Mouse (Mus musculus): ENCODE data around the gene Abhd4. TPM values are rescaled to one million over a fixed set of nuclear protein-coding genes. Genes with fewer than 3 reads are reported as not detected.
"Not testable (repeated sequence)": the region's sequence is repeated elsewhere in the genome, so short reads cannot be mapped to it uniquely, and the experiment has no call there.

Gene Abhd4
- total RNA-seq, 2 experiments from 2014 or later = 56.1 to 58.9 TPM

- DNase-seq (ENCODE audit: low spot score in 2 of 2) = no peak
Observed at GRCm38 (mm10) chr14:54221641-54222040, 32.3 kb upstream of the Abhd4 start.

DNA sequence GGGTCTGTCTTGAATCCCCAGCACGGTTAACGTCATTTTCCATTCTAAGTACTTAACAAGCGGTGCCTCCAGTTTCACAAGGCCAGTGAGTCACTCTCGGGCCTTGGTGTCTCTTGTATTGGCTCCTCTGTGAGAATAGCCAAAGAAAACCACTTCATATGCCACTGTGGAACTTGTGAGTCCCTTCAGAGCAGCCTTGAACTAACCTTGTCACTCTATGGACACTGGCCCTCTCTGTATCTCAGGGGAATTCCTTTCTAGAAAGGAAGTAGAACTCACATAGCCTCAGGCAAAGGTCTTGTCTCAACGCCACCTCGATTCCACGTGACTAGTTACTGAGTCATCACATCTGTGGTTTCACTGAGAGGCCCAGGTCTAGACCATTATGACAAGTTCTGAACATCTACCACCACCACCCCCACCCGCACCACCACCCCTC lies 31.7 kb upstream of the Abhd4 start:
- DNase-seq (ENCODE audit: low spot score in 2 of 2) = no peak

DNA sequence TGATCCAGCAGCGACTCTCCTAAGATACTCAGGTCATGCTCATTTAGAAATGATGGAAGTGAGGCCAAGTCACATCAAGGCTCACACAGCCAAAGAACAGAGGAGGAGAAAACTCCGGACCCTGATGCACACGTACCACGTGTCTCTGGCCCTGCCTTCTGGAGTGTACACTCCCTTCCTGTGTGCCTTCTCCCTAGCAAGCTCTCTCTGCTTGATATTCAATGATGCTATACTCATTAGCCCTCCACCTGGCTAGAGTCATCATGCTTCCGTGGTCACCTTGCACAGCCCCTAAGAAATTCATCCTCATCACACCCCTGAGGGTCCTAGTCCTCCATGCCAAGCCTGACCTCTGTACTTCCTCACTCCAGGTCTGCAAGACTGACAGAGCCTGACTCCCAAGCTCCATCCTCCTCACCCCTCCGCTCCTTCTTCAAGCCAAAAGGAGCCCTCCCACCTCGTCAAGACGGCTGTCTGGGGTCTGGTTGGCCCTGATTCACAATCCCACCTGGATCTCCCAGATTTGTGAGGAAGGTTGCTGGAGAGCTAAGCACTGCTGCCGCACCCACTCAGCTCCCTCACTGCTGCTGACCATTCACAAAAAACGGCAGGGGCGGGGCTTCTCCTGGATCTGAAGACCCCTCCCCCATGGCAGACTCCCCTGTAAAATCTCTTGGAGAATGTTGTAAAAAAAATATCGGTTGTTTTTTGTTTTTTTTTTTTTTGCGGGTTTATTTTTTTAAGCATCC lies 30.5 kb upstream of the Abhd4 start:
- no peak for DNase-seq (ENCODE audit: low spot score in 2 of 2)

GRCm38 (mm10) chr14:54224064-54224417 lies 29.9 kb upstream of the Abhd4 start:
- DNase-seq (ENCODE audit: low spot score in 2 of 2) = no peak

GRCm38 (mm10) chr14:54224484-54225467 lies 29.2 kb upstream of the Abhd4 start:
- no peak for DNase-seq (ENCODE audit: low spot score in 2 of 2)

GRCm38 (mm10) chr14:54225725-54226124 lies 28.3 kb upstream of the Abhd4 start:
- DNase-seq (ENCODE audit: low spot score in 2 of 2) = no peak

GRCm38 (mm10) chr14:54226911-54227811 lies 26.8 kb upstream of the Abhd4 start:
- no peak for DNase-seq (ENCODE audit: low spot score in 2 of 2)

DNA sequence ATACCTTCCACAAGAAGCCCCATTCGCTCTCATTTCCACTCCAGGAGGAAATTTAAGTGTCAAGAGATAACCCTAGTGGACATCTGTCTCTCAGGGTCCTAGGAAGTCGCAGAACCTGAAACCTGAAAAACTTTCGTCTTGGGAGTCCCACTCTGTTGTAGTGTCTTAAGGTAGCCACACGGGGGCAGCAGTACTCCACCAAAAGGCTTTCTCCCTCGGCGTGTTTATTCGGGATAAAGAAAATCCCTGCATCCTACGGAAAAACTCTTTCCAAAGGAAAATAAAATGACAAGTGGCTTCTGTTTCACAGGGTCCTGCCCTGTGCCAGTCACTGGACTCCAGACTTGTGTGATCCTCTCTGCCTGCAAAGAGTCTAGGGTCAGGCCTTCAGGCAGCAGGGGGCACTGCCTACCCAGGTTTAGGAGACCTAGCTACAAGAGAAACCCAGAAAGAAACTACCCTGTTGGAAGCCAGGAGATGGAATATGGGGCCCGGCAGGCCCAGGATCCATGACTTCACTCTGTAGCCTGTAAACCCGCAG lies 26.0 kb upstream of the Abhd4 start:
- peak; percentile 61 to 77 for DNase-seq (ENCODE audit: low spot score in 2 of 2)

DNA sequence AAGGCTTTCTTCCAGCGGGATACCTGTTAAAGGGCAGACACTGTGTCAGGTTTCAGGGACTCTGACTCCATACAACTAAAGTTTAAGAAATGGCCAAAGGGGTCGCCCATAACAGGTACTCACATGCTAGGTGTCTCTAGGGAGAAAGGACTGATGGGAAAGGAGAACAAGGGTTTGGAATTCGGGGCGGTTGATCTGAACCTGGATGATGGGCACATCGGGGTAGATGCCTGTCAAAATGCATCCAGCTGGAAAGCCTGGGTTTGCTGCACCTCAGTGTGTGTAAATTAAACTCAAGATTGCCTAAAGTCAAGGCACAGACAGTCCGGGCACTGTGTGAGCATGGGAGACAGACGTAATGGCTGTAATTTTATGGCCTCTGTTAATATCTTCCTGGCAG lies 25.5 kb upstream of the Abhd4 start:
- no peak for DNase-seq (ENCODE audit: low spot score in 2 of 2)

DNA sequence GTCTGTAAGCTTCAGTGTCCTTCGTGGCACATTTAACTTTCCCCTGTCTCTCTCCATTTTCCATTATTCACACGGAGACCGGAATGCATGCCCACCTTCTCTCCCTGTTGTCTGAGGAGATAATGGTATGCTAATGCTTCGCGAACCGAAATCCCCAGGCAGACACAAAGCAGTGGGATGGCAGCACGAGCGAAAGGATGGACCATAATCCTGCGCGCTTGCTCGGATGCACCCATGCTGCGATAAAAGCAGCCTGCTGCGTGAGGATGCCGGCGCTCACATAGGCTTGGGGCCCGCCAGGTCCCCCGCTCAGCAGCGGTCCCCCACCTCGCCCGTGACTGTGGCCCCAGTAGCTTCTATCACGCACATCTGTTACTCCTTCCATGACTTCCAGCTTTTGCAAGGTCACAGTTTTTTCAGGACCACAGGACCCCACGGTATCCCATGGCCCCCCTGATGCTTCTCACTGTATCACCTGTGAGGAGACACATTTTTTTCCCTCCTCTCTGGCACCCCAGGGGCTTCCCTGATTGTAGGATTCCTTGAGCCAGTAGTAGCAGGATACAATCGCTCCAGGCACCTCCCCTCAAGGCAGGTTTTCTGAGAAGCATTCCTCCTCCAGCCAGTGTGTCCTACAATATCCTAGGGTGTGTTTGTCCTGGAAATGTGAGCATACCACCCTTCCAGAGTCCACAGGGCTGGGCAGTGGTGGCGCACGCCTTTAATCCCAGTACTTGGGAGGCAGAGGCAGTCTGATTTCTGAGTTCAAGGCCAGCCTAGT lies 24.9 kb upstream of the Abhd4 start:
- DNase-seq (ENCODE audit: low spot score in 2 of 2) = peak in 1 of 2 experiments; percentile 10

- not testable (repeated sequence) for DNase-seq (ENCODE audit: low spot score in 2 of 2)
Observed at GRCm38 (mm10) chr14:54229849-54230248, 24.1 kb upstream of the Abhd4 start.

DNA sequence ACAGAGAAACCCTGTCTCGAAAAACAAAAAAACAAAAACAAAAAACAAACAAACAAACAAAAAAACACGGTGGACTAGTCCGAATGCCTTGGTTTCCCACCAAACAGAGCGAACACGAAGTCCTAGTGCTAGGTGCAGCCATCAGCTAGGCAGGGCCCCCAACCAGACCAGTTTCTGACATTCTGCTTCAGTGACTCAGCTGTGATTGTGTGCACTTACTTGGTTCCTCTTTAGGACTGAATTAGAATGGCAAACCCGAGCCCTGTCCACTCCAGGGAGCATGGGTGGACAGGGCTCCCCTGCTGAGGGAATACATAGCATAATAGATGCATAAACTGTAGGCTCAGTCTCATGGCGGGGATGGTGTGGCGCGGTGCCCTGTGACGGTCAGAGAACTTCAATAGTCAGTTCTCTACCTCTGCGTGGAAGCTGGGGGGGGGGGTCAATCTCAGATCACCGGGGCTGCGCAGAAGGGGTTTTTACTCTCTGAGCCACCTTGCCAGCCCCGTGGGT lies 23.3 kb upstream of the Abhd4 start:
- no peak for DNase-seq (ENCODE audit: low spot score in 2 of 2)

GRCm38 (mm10) chr14:54231176-54231956 lies 22.6 kb upstream of the Abhd4 start:
- no peak for DNase-seq (ENCODE audit: low spot score in 2 of 2)

DNA sequence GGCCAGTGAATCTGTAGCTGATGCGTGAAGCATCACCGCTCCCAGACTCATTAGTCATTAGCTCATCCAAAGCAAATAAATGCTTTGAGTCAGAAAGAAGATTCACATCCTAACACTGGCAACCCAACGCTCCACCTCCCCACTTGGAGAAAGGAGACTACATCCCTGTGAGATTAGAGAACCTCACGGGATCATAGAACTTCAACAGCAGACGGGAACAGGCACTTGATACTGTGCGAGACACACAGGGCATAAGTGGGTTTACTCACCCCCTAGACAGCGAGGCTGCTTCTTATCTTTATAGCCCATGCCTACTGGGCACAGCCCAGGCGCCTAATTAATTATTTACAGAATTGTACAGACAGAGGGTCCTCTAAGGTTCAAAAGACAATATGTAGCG lies 21.8 kb upstream of the Abhd4 start:
- DNase-seq (ENCODE audit: low spot score in 2 of 2) = no peak

DNA sequence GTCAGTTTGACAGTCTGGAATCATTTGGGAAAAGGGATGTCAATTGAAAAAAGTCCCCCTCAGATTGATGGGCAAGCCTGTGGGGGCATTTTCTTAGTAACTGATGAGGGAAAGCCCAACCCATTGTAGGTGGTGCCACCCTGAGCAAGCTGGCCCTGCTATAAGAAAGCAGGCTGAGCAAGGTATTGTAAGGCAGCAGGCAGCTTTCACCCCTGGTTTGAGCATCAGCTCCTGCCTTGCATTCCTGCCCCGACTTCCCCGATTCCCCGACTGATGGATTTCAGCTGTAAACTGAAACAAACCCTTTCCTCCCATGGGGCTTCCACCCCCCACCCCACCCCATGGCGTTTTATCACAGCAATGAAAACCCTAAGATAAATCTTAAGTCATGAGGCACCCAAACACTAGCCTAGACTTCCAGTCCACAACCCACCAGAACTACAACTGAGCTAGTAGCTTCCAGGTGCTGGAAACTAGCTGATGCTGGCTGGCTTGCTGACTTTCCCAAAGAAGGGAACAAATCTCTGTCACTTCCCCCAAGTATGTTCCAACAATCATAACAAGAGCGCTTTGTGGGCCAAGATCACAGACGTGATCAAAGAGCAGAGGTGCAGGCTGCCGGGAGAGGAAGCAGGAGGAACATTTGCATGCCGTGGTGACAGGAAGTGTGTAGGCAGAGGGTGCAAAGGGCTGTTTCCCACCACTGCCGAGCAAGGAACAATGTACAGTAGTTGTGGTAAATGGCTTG lies 21.0 kb upstream of the Abhd4 start:
- DNase-seq (ENCODE audit: low spot score in 2 of 2) = no peak

- no peak for DNase-seq (ENCODE audit: low spot score in 2 of 2)
Observed at GRCm38 (mm10) chr14:54233559-54234143, 20.3 kb upstream of the Abhd4 start.

GRCm38 (mm10) chr14:54234231-54235040 lies 19.6 kb upstream of the Abhd4 start:
- no peak for DNase-seq (ENCODE audit: low spot score in 2 of 2)
